Mouse (Mus musculus): ENCODE measurements around the gene Aph1a.

- TF ChIP-seq USF1 (IDR thresholded peaks at IDR 0.05; ENCODE audit: low read depth) (no peak), POLR2A (IDR thresholded peaks at IDR 0.05; ENCODE audit: insufficient read length, low read depth) (no peak), E2F4 (IDR thresholded peaks at IDR 0.05; ENCODE audit: insufficient read depth) (no peak), MYOG (IDR thresholded peaks at IDR 0.05; ENCODE audit: control insufficient read depth in 1 of 3, insufficient read depth in 1 of 3, insufficient read length in 2 of 3, low read depth in 2 of 3) (no peak), REST (IDR thresholded peaks at IDR 0.05; ENCODE audit: insufficient read depth, insufficient read length) (no peak), MAX (IDR thresholded peaks at IDR 0.05; ENCODE audit: low read depth) (no peak), TCF12 (IDR thresholded peaks at IDR 0.05; ENCODE audit: insufficient read depth, poor library complexity, severe bottlenecking) (no peak), CEBPB (IDR thresholded peaks at IDR 0.05; ENCODE audit: insufficient read depth, poor library complexity, severe bottlenecking) (no peak)
These were observed 32.0 kb upstream of the Aph1a start for GRCm38 (mm10) chr3:95861796-95862195.
